Mouse (Mus musculus): ENCODE measurements around the gene Rnpep.

DNA sequence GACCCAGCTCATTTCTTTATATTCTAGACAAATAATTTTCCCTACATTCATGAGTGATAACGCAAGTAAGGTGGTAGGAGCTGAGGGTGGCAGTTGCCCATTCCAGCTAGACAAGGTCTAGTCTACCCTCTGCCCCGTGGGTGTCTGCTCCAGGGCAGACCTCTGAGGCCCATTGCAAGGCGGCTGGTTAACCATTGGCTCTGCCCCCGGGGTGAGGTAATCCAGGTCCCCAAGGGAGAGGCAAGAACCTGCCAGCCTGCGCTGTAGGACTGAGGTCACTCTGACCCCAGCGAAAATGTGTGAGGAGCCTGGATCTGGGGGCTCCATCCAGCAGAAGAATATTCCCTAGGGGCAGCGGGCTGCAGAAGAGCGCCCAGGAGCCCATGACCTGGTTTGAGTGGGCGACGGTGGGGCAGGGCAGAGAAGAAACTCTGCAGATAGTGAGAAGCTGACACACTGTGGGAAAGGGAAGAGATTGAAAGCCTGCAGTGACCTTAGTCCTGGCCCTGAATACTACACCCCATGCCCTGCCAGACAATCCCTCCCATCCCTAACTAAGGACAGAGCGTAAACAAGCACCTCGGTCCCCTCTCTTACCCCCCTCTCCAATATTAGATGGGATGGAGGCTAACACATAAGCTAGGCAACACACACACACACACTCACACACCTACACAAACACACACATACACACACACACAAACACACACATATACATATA lies 46.6 kb downstream of the Rnpep start:
- TF ChIP-seq CTCF (IDR thresholded peaks at IDR 0.05; ENCODE audit: low read depth) (no peak), EP300 (optimal IDR thresholded peaks at IDR 0.05) (no peak)

Measured in stomach, postnatal 0 days (tissue).